Mouse (Mus musculus) liver, embryonic 14.5 days (tissue): ENCODE results near the gene Apoe.

Experiments
- CTCF ChIP-seq: IDR thresholded peaks from 2 replicates; pipeline ENCODE4 v1.5.1; 2016; ENCODE audit warnings: antibody characterized with exemption, low read depth, control low read depth
- EP300 ChIP-seq: IDR thresholded peaks from 2 replicates; pipeline ENCODE4 v1.6.1; 2016; ENCODE audit warnings: antibody characterized with exemption, low read depth

- TF ChIP-seq CTCF: no peak
- no peak for TF ChIP-seq EP300
Observed at GRCm38 (mm10) chr7:19651063-19651786, 47.8 kb downstream of the Apoe start.
